Mouse (Mus musculus) CH12.LX (cell line): Measurements from ENCODE around the gene Endog. TPM values are rescaled to one million over a fixed set of nuclear protein-coding genes. Genes with fewer than 3 reads are reported as not detected.

Source experiments
- DNase-seq: peaks from one replicate; pipeline ENCODE4 v3.0.0-alpha.2; 2013; ENCODE audit errors: extremely low read depth
- H3K27ac ChIP-seq: 2 replicates; pipeline ENCODE4 v1.5.1; 2012; ENCODE audit warnings: low read depth, mild to moderate bottlenecking, control low read depth, moderate library complexity; ENCODE audit not compliant: insufficient read depth
- H3K27me3 ChIP-seq: replicated peaks from 2 replicates; pipeline ENCODE3; 2012; ENCODE audit warnings: inconsistent platforms
- H3K36me3 ChIP-seq, 2 experiments: replicated peaks in 1 of 2; 2 replicates each; pipeline versions ENCODE3 to v1.6.1; 2012; ENCODE audit warnings: inconsistent platforms in 1 of 2, low read length in 1 of 2, mild to moderate bottlenecking in 1 of 2, mixed read lengths in 1 of 2, moderate library complexity in 1 of 2; ENCODE audit not compliant: control insufficient read depth in 1 of 2, insufficient read depth in 1 of 2
- H3K4me1 ChIP-seq, 2 experiments: 2 replicates each; pipeline ENCODE4 v1.6.1; 2012; ENCODE audit warnings: inconsistent platforms in 1 of 2, moderate library complexity in 1 of 2; ENCODE audit not compliant: insufficient read depth in 2 of 2, control insufficient read depth in 1 of 2
- H3K4me2 ChIP-seq: 2 replicates; pipeline ENCODE4 v1.6.1; 2012; ENCODE audit warnings: low read depth, mild to moderate bottlenecking, control low read depth; ENCODE audit not compliant: poor library complexity, insufficient read depth, severe bottlenecking
- H3K4me3 ChIP-seq, 3 experiments: fragments of 150-350 bp in 1 of 3; sonication (generic) in 1 of 3; replicated peaks in 1 of 3; 2 replicates each; pipeline versions ENCODE3 to v1.5.1; 2011 to 2012; ENCODE audit warnings: low read depth in 2 of 3, low read length in 2 of 3, mild to moderate bottlenecking in 2 of 3, moderate library complexity in 2 of 3, control low read depth in 1 of 3, improper control_type of control experiment in 1 of 3, inconsistent platforms in 1 of 3, mixed read lengths in 1 of 3; ENCODE audit not compliant: poor library complexity in 1 of 3
- H3K79me2 ChIP-seq: replicated peaks from 2 replicates; pipeline ENCODE4 v1.6.1; 2012; ENCODE audit warnings: mild to moderate bottlenecking, moderate library complexity; ENCODE audit not compliant: control insufficient read depth, poor library complexity, insufficient read depth, severe bottlenecking; ENCODE audit errors: extremely low read depth
- H3K9ac ChIP-seq: 2 replicates; pipeline ENCODE4 v1.6.1; 2012; ENCODE audit warnings: low read depth, mild to moderate bottlenecking, control low read depth, moderate library complexity; ENCODE audit not compliant: insufficient read depth
- H3K9me3 ChIP-seq: replicated peaks from 2 replicates; pipeline ENCODE3; 2012; ENCODE audit warnings: low read length, inconsistent platforms, mixed read lengths
- BHLHE40 ChIP-seq: IDR thresholded peaks from 2 replicates; pipeline ENCODE4 v1.6.1; 2011; ENCODE audit warnings: mild to moderate bottlenecking, low read depth, low read length, improper control_type of control experiment
- CHD1 ChIP-seq: IDR thresholded peaks from 2 replicates; pipeline ENCODE4 v1.6.1; 2012; ENCODE audit warnings: low read depth, low read length, improper control_type of control experiment, inconsistent platforms
- CTCF ChIP-seq, 2 experiments: IDR thresholded peaks in 1 of 2; conservative IDR thresholded peaks in 1 of 2; 2 replicates each; pipeline ENCODE4 v1.5.1; 2011 to 2012; ENCODE audit warnings: low read depth in 2 of 2, low read length in 2 of 2, improper control_type of control experiment in 1 of 2, inconsistent platforms in 1 of 2, mild to moderate bottlenecking in 1 of 2, moderate library complexity in 1 of 2
- E2F4 ChIP-seq: IDR thresholded peaks from 2 replicates; pipeline ENCODE4 v1.6.1; 2011; ENCODE audit warnings: low read depth, low read length, improper control_type of control experiment; ENCODE audit not compliant: insufficient replicate concordance
- ELF1 ChIP-seq: IDR thresholded peaks from 2 replicates; pipeline ENCODE4 v1.6.1; 2014; ENCODE audit warnings: low read depth, mild to moderate bottlenecking, inconsistent platforms, low read length, improper control_type of control experiment
- ETS1 ChIP-seq: conservative IDR thresholded peaks from 2 replicates; pipeline ENCODE4 v1.6.1; 2012; ENCODE audit warnings: low read depth, mild to moderate bottlenecking, inconsistent platforms, low read length, improper control_type of control experiment, moderate library complexity
- GABPA ChIP-seq: IDR thresholded peaks from 2 replicates; pipeline ENCODE4 v1.6.1; 2012; ENCODE audit warnings: low read depth, low read length, improper control_type of control experiment, inconsistent platforms; ENCODE audit not compliant: insufficient replicate concordance
- HCFC1 ChIP-seq: IDR thresholded peaks from 2 replicates; pipeline ENCODE4 v1.6.1; 2012; ENCODE audit warnings: low read depth, mild to moderate bottlenecking, inconsistent platforms, low read length, improper control_type of control experiment
- IRF4 ChIP-seq: IDR thresholded peaks from 2 replicates; pipeline ENCODE4 v1.6.1; 2014; ENCODE audit warnings: low read depth, mild to moderate bottlenecking, inconsistent platforms, low read length, improper control_type of control experiment
- JUN ChIP-seq: IDR thresholded peaks from 2 replicates; pipeline ENCODE4 v1.6.1; 2011; ENCODE audit warnings: low read depth, mild to moderate bottlenecking, low read length, improper control_type of control experiment, moderate library complexity; ENCODE audit not compliant: insufficient read depth
- JUND ChIP-seq: conservative IDR thresholded peaks from 2 replicates; pipeline ENCODE4 v1.6.1; 2011; ENCODE audit warnings: low read depth, low read length, improper control_type of control experiment
- KAT2A ChIP-seq: IDR thresholded peaks from 2 replicates; pipeline ENCODE4 v1.6.1; 2012; ENCODE audit warnings: low read length, improper control_type of control experiment, inconsistent platforms; ENCODE audit not compliant: insufficient replicate concordance
- MAZ ChIP-seq: IDR thresholded peaks from 2 replicates; pipeline ENCODE4 v1.6.1; 2012; ENCODE audit warnings: low read depth, mild to moderate bottlenecking, inconsistent platforms, low read length, improper control_type of control experiment, moderate library complexity
- MEF2A ChIP-seq: IDR thresholded peaks from 2 replicates; pipeline ENCODE4 v1.6.1; 2014; ENCODE audit warnings: low read depth, mild to moderate bottlenecking, inconsistent platforms, low read length, improper control_type of control experiment, borderline replicate concordance
- MYC ChIP-seq: IDR thresholded peaks from 2 replicates; pipeline ENCODE4 v1.6.1; 2011; ENCODE audit warnings: low read depth, mild to moderate bottlenecking, improper control_type of control experiment, low read length
- NRF1 ChIP-seq: IDR thresholded peaks from 2 replicates; pipeline ENCODE4 v1.6.1; 2014; ENCODE audit warnings: low read depth, mild to moderate bottlenecking, inconsistent platforms, low read length, improper control_type of control experiment, moderate library complexity
- PAX5 ChIP-seq: IDR thresholded peaks from 2 replicates; pipeline ENCODE4 v1.6.1; 2012; ENCODE audit warnings: low read length, inconsistent platforms, mixed read lengths
- POLR2A ChIP-seq: IDR thresholded peaks from 2 replicates; pipeline ENCODE4 v1.6.1; 2011; ENCODE audit warnings: low read depth, mild to moderate bottlenecking, improper control_type of control experiment, low read length
- POLR2AphosphoS2 ChIP-seq: IDR thresholded peaks from 2 replicates; pipeline ENCODE4 v1.6.1; 2011; ENCODE audit warnings: low read depth, low read length, improper control_type of control experiment
- RAD21 ChIP-seq: IDR thresholded peaks from 2 replicates; pipeline ENCODE4 v1.6.1; 2011; ENCODE audit warnings: low read depth, mild to moderate bottlenecking, low read length, improper control_type of control experiment, moderate library complexity
- RCOR1 ChIP-seq: conservative IDR thresholded peaks from 2 replicates; pipeline ENCODE4 v1.6.1; 2012; ENCODE audit warnings: low read depth, mild to moderate bottlenecking, inconsistent platforms, low read length, improper control_type of control experiment
- SIN3A ChIP-seq: IDR thresholded peaks from 2 replicates; pipeline ENCODE4 v1.6.1; 2012; ENCODE audit warnings: low read length, improper control_type of control experiment, inconsistent platforms
- SMC3 ChIP-seq: IDR thresholded peaks from 2 replicates; pipeline ENCODE4 v1.6.1; 2011; ENCODE audit warnings: low read depth, low read length, improper control_type of control experiment
- TBP ChIP-seq: conservative IDR thresholded peaks from 2 replicates; pipeline ENCODE4 v1.6.1; 2011; ENCODE audit warnings: low read depth, low read length, improper control_type of control experiment
- TCF12 ChIP-seq: IDR thresholded peaks from 2 replicates; pipeline ENCODE4 v1.6.1; 2014; ENCODE audit warnings: low read depth, mild to moderate bottlenecking, inconsistent platforms, low read length, improper control_type of control experiment
- USF1 ChIP-seq: IDR thresholded peaks from 2 replicates; pipeline ENCODE4 v1.6.1; 2014; ENCODE audit warnings: low read depth, mild to moderate bottlenecking, inconsistent platforms, low read length, improper control_type of control experiment
- USF2 ChIP-seq: conservative IDR thresholded peaks from 2 replicates; pipeline ENCODE4 v1.6.1; 2011; ENCODE audit warnings: low read depth, low read length, improper control_type of control experiment
- ZC3H11A ChIP-seq: IDR thresholded peaks from 2 replicates; pipeline ENCODE4 v1.6.1; 2012; ENCODE audit warnings: low read depth, mild to moderate bottlenecking, inconsistent platforms, low read length, improper control_type of control experiment
- ZKSCAN1 ChIP-seq: IDR thresholded peaks from 2 replicates; pipeline ENCODE4 v1.6.1; 2012; ENCODE audit warnings: low read depth, inconsistent platforms, low read length, improper control_type of control experiment, borderline replicate concordance
- ZMIZ1 ChIP-seq: IDR thresholded peaks from 2 replicates; pipeline ENCODE4 v1.6.1; 2012; ENCODE audit warnings: low read depth, mild to moderate bottlenecking, inconsistent platforms, low read length, improper control_type of control experiment
- ZNF384 ChIP-seq: IDR thresholded peaks from 2 replicates; pipeline ENCODE4 v1.6.1; 2012; ENCODE audit warnings: low read depth, low read length, improper control_type of control experiment, inconsistent platforms
- dilution Hi-C: fragments of 300-500 bp; cut with MboI; formaldehyde crosslinking; loops from 2 replicates; pipeline ENCODE4 v1.14.3; 2020; ENCODE audit warnings: low sequenced_read_pairs; ENCODE audit not compliant: extremely low pct_unique_long_range_greater_than_20kb, extremely low pct_ligation_motif_present
- in situ Hi-C: fragments of 300-500 bp; cut with MboI; formaldehyde crosslinking; loops from 3 replicates; pipeline ENCODE4 v1.14.3; 2019; ENCODE audit warnings: low sequenced_read_pairs, low pct_ligation_motif_present, low pct_unique_long_range_greater_than_20kb, mixed read lengths
- polyA plus RNA-seq: library from polyadenylated mRNA; unstranded; fragments of >175 nt; gene quantifications from 2 replicates; pipeline ENCODE4 v1.2.1, GENCODE M21; 2012; ENCODE audit warnings: low read depth; ENCODE audit not compliant: insufficient read length
- total RNA-seq, 2 experiments: library from RNA; depleted of rRNA; stranded (reverse); fragments of 300-350 nt in 1 of 2; fragments of >200 nt in 1 of 2; gene quantifications; 2 replicates each; pipeline ENCODE4 v1.2.3; 2012 to 2014

Gene Endog
- total and polyA plus RNA-seq, 3 experiments: 9.2 TPM; not detected in 2

GRCm38 (mm10) chr2:30205255-30205628 is 33.9 kb downstream of the Endog start:
- peak; percentile 12 for DNase-seq

GRCm38 (mm10) chr2:30205629-30206357 is 34.5 kb downstream of the Endog start, which contains the start of gene Kyat1:
Kyat1 (minus strand) TSS chr2:30205847.
- no peaks in the 10 kb centered on the region for H3K9me3 ChIP-seq
- H3K79me2 ChIP-seq: no peaks in the 10 kb centered on the region
- dilution Hi-C loops (no loop called here), in situ Hi-C loops (no loop called here)
- H3K4me1 ChIP-seq: peaks cover 8 to 16% of the 10 kb centered on the region in 2 experiments
- H3K36me3 ChIP-seq: no peaks in the 10 kb centered on the region
- H3K27me3 ChIP-seq: peaks cover 23% of the 10 kb centered on the region
- H3K4me3 ChIP-seq: peak within 1 kb of the TSS; percentile 60 to 83 (median 65)
- H3K27ac ChIP-seq: no peak within 1 kb of the TSS
- DNase-seq: peak; percentile 96
- H3K4me2 ChIP-seq: peak within 1 kb of the TSS; percentile 90
- peak within 1 kb of the TSS; percentile 62 for H3K9ac ChIP-seq
- TF ChIP-seq ZC3H11A (no peak), ETS1 (peak; percentile 61; the same call in 1 of the 2 replicates), TBP (peak; percentile 90), JUN (peak; percentile 42; the same call in 1 of the 2 replicates), ZNF384 (no peak), SMC3 (no peak), E2F4 (peak; percentile 73; the same call in 1 of the 2 replicates), RCOR1 (0 out of 2 replicates have a peak, but pooled peaks have one; percentile 55), POLR2AphosphoS2 (peak; percentile 37; the same call in 1 of the 2 replicates), IRF4 (no peak), CTCF (conservative IDR thresholded peaks at IDR 0.05 in 1 of 2, IDR thresholded peaks at IDR 0.05 in 1 of 2; ENCODE audit: low read depth in 2 of 2, low read length in 2 of 2) (no peak), TCF12 (peak; percentile 85), NRF1 (peak; percentile 37; the same call in 1 of the 2 replicates), POLR2A (peak; percentile 87), MEF2A (peak; percentile 75), JUND (peak; percentile 59), PAX5 (no peak), USF2 (no peak), MYC (no peak), RAD21 (no peak), ZMIZ1 (peak; percentile 86), SIN3A (peak; percentile 99), KAT2A (peak; percentile 67; the same call in 1 of the 2 replicates), HCFC1 (peak; percentile 81), USF1 (no peak), CHD1 (no peak)

More at GRCm38 (mm10) chr2:30205255-30205628, 33.9 kb downstream of the Endog start:
- Histone ChIP-seq H3K9me3 (no peaks in the 10 kb centered on the region), H3K9ac (peak overlapping the region; percentile 62), H3K36me3 (no peaks in the 10 kb centered on the region), H3K27me3 (peaks cover 23% of the 10 kb centered on the region), H3K4me1 (peaks cover 8 to 16% of the 10 kb centered on the region in 2 experiments), H3K27ac (no peak overlapping the region), H3K4me2 (peak overlapping the region; percentile 90), H3K79me2 (no peaks in the 10 kb centered on the region), H3K4me3 (peak overlapping the region; percentile 60 to 83 (median 65))
- dilution Hi-C loops: no loop called here
- no peak for TF ChIP-seq MAZ
- no peak for TF ChIP-seq RCOR1
- no peak for TF ChIP-seq GABPA
- TF ChIP-seq PAX5: no peak
- TF ChIP-seq POLR2A: no peak
- no peak for TF ChIP-seq ZKSCAN1
- TF ChIP-seq BHLHE40: no peak
- TF ChIP-seq ZMIZ1: no peak
- no peak for TF ChIP-seq KAT2A
- TF ChIP-seq ELF1: no peak
- TF ChIP-seq CTCF (conservative IDR thresholded peaks at IDR 0.05 in 1 of 2, IDR thresholded peaks at IDR 0.05 in 1 of 2; ENCODE audit: low read depth in 2 of 2, low read length in 2 of 2): no peak
- TF ChIP-seq SMC3: no peak
- no peak for TF ChIP-seq IRF4
- TF ChIP-seq JUN: no peak
- in situ Hi-C loops: no loop called here
